Mouse (Mus musculus) cerebellum, postnatal 4 days (tissue): Measurements from ENCODE around the gene Tsfm.

Source experiments
- DNase-seq, 2 experiments: peaks; one replicate each; pipeline ENCODE4 v3.0.0; 2022; ENCODE audit warnings: low spot score in 2 of 2, mixed read lengths in 1 of 2

Gene Tsfm

GRCm38 (mm10) chr10:126987183-126988118 lies 43.2 kb downstream of the Tsfm start:
- DNase-seq, result no peak

GRCm38 (mm10) chr10:126986541-126986961 lies 44.1 kb downstream of the Tsfm start:
- peak; percentile 62 to 89 for DNase-seq

DNA sequence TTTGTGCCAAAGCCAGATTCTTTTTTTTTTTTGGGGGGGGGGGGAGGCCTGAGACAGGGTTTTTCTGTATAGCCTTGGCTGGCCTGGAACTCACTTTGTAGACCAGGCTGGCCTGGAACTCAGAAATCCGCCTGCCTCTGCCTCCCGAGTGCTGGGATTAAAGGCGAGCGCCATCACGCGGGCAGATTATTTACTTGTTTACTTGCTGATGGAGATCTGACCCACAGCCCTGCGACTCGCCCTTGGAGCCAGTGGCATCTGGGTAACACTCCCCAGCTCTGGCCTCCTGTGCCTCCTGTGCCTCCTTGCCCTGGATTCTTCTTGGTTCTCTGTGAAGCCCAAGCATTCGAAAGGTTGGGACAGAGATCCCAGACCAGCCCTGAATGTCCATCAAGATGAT lies 45.1 kb downstream of the Tsfm start:
- no peak for DNase-seq

GRCm38 (mm10) chr10:126985127-126985526 lies 45.5 kb downstream of the Tsfm start:
- DNase-seq, result no peak

- DNase-seq, result peak in 1 of 2 experiments; percentile 48
Observed at GRCm38 (mm10) chr10:126984189-126985004, 46.2 kb downstream of the Tsfm start.

DNA sequence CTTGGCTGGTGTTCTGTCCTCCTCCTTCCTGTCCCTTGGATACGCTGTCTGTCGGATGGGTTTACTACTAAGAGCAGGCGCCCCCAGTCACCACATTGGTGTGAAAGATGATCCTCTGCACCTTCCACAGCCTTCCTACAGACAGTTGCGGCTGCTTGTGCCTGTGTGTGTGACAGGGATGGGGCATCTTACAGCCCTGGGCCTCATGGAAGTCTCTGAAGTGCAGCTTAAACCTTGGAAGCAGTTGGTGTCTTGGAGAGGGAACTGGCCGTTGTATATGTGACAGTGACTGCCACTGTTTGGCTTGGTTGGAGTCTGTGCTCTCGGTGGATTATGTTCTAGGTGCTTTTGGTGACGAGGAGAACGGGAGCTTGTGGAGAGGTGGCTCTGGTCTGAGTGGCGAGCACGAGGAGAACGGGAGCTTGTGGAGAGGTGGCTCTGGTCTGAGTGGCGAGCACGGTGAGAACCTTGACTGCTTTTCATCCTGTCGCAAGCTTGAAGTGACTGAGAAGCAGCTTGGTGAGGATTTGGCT lies 47.4 kb downstream of the Tsfm start:
- no peak for DNase-seq

- DNase-seq, result no peak
Observed at GRCm38 (mm10) chr10:126981746-126982145, 48.9 kb downstream of the Tsfm start.

DNA sequence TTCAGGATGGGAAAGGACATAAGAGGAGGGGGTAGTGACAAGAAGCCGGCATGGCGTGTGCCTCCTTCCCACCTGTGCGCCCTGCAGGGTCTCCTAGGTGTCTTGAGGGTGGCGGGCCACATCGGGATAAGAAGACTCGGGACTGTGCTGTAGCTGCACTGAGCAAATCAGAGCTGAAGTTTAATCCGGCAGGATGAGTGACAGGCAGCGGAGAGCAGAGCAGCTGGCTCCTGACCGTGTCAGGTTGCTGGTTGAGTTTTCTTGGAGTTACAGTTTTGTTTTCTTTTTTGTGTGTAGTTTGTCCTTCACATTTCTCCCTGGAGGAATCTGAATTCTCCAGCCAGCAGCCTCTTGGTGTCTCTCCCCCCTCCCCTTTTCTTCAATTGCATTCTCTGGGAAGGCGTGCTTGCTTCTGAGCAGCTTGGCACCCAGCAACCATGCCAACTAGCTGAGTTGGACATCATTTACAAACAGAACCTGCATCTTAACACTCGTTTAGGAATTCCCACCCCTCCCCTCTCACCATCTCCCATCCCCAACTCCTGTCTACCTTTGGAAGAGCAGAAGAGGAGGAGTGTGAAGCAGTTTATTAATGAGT lies 49.6 kb downstream of the Tsfm start:
- DNase-seq, result no peak

GRCm38 (mm10) chr10:126980221-126980932 lies 50.3 kb downstream of the Tsfm start:
- peak in 1 of 2 experiments; percentile 51 for DNase-seq

GRCm38 (mm10) chr10:126979636-126980151 lies 50.9 kb downstream of the Tsfm start:
- peak in 1 of 2 experiments; percentile 46 for DNase-seq

GRCm38 (mm10) chr10:126979121-126979635 lies 51.5 kb downstream of the Tsfm start:
- DNase-seq, result peak in 1 of 2 experiments; percentile 52

GRCm38 (mm10) chr10:126978277-126978994 lies 52.2 kb downstream of the Tsfm start, which contains the start of gene Ctdsp2:
Ctdsp2 (plus strand) TSS chr10:126978717.
- DNase-seq, result peak; percentile 98 to 99

- no peak for DNase-seq
Observed at GRCm38 (mm10) chr10:126977076-126977475, 53.6 kb downstream of the Tsfm start.

GRCm38 (mm10) chr10:126975706-126976105 lies 54.9 kb downstream of the Tsfm start:
- no peak for DNase-seq

- DNase-seq, result no peak
Observed at GRCm38 (mm10) chr10:126972988-126973387, 57.7 kb downstream of the Tsfm start.

DNA sequence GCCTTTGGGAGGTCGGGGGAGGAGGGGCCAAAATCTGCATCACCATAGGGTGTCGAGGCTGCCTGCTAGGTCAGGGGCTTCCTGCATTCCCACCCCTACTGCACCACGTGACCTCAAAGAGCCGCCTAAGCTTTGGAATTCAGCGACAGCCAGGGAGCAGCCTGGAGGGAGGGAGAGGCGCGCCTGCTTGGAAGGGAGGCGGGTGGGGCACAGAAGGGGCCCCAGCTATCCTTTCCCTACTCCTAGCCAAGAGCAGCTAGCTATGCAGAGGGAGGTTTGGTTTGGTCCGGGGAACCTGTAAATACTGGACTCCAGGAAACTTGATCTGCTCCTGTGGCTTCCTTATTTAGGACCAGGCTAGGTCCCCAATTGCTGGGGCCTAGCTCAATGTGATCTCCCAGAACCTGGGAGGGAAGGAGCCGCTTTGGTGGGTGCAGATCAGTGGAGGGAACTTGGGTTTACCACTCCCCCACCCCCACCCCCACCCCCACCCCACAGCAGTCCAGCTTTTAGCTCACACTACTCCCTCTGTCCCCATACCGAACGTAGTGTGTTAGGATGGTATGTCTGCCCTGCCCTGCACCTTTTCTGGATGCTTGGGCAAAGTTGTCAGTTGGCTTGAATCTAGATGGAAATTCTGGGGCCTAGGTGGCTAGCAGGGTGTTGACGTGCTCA lies 58.5 kb downstream of the Tsfm start:
- DNase-seq, result no peak

DNA sequence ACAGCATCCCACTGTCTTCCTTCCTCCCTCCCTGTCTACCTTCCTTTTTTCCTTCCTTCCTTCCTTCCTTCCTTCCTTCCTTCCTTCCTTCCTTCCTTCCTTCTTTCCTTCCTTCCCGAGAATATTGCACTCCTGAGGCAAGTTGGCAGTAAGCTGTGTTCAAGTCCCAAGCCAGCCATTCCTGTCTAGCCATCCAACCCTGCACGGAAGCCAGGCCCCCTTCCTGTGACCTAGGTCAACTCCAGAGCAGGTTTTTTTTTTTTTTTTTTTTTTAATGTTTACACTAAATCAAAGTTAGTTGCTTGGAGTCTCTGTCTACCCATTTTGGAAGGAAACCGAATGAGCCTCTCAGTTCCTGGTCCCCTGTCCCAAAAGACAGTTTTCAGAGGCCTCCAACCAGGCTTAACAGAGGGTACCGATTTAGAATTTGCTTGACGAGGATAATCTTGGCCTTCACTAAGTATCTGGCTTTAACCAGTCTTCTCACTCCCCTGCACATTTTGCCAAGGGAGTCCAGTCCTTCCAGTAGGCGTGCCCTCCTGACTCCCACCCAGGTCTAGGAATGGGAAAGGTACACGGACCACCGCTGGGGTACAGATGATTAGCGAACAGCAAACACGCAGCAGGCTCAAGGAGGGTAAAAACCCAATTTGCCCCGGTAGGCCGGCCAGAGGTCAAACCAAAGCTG lies 59.1 kb downstream of the Tsfm start:
- no peak for DNase-seq

DNA sequence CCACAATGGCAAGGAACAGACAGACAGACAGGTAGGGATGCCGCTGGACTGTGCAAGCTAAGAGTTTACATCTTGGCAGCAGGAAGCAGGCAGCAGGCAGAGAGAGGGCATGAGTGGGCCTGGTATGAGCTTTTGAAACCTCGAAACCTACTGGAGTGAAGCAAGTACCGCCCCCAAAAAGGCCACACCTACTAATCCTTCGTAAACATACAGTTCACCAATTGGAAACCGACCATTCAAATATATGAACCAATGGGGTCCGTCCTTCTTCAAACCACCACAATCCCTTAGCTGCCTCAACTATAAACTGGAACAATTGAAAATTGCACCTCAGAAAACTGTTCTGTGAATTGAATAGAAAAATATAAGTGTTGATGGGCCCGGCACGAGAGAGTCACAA lies 66.8 kb downstream of the Tsfm start:
- no peak for DNase-seq

DNA sequence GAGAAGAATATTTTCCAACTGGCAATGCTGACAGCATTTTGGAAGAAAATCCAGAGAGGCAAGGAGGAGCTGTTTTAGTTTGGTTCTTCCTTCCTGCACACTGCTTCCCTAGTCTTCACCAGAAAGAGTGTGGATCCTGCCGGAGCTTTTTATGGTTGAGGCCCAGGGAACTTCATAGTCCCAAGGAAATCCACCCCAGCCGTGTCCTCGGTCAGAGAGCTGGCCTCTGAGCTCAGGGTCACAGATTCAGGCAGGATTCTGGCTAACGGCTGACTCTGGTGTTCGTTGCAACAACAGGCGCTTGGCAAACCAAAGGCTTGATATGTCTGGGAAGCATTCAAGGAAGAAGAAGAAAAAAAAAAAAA lies 67.7 kb downstream of the Tsfm start:
- no peak for DNase-seq
